In genomic region chr17:83376801-83377200, GRCm38 (mm10) we compare ENCODE assay signal across 21 mouse cellular contexts. TPM values are rescaled to one million over a fixed set of nuclear protein-coding genes. Genes with fewer than 3 reads are reported as not detected.
DNase-seq lines count a peak whose midpoint lies in the region; ATAC-seq and TF ChIP-seq lines count a peak whose summit lies in the region.
"Had no signal": no experiment of that assay in that cellular context is flagged by ENCODE, and none has a peak within 500 bp of the region (broad histone marks: within the 10 kb centered on the region; RNA-seq: fewer than 3 reads in every experiment).

No protein-coding gene starts in this region.

- no peak for TF ChIP-seq CTCF in kidney, postnatal 0 days (IDR thresholded peaks at IDR 0.05; ENCODE audit: low read depth)

- no peak; the same call in 1 of the 2 replicates for ATAC-seq in kidney, postnatal 0 days (replicated peaks; ENCODE audit: low FRiP score, low read depth)
- no peak for ATAC-seq in kidney, embryonic 15.5 days (replicated peaks; ENCODE audit: low FRiP score)
- no peak for ATAC-seq in frontal cortex, adult (ENCODE audit: low TSS enrichment)
- ATAC-seq: CD4-positive, CD25-positive, alpha-beta regulatory T cell, adult 4 months; midbrain, embryonic 13.5 days had no signal

- WGBS in kidney, postnatal 0 days = 30% methylated on average over 4 of the region's 4 CpGs
- 43% methylated on average over 4 of the region's 4 CpGs for WGBS in kidney, embryonic 15.5 days

- no peak overlapping the region for H3K27ac ChIP-seq in kidney, postnatal 0 days
- no peak overlapping the region for H3K27ac ChIP-seq in kidney, embryonic 15.5 days
- H3K27ac ChIP-seq: embryonic facial prominence, embryonic 10.5 days; heart, embryonic 13.5 days; hindbrain, embryonic 15.5 days; limb, embryonic 10.5 days; midbrain, embryonic 13.5 days had no signal

- DNase-seq in kidney, postnatal 0 days (ENCODE audit: low spot score) = peak; percentile 58
- DNase-seq in 416B (ENCODE audit: low read depth) = peak; percentile 66
- peak; percentile 52 for DNase-seq in Muller cell, postnatal 12 days (ENCODE audit: inconsistent ontology term)
- peak; percentile 23 to 49 for DNase-seq in kidney, postnatal 25 days
- DNase-seq in embryo, embryonic 9.5 days (ENCODE audit: extremely low spot score) = no peak
- DNase-seq: cerebellum, adult 18-20 months; cerebellum, postnatal 36 days; gastrocnemius, postnatal 10 days; heart, adult 11 months; heart, postnatal 36 days; lung, postnatal 10 days; thymus, postnatal 14 days had no signal

- no peak overlapping the region for H3K4me3 ChIP-seq in kidney, postnatal 0 days (replicated peaks; ENCODE audit: low read depth, low read length)
- no peak overlapping the region for H3K4me3 ChIP-seq in kidney, embryonic 15.5 days (replicated peaks)
- H3K4me3 ChIP-seq: embryonic facial prominence, embryonic 10.5 days; heart, embryonic 13.5 days; hindbrain, embryonic 15.5 days; limb, embryonic 10.5 days; midbrain, embryonic 13.5 days had no signal

- H3K9ac ChIP-seq in kidney, postnatal 0 days (ENCODE audit: low read depth, low read length) = no peak overlapping the region
- H3K9ac ChIP-seq in kidney, embryonic 15.5 days = no peak overlapping the region
- H3K9ac ChIP-seq: heart, embryonic 13.5 days; hindbrain, embryonic 15.5 days; midbrain, embryonic 13.5 days had no signal

- no peaks in the 10 kb centered on the region for H3K9me3 ChIP-seq in kidney, postnatal 0 days (replicated peaks; ENCODE audit: low read length)
- no peaks in the 10 kb centered on the region for H3K9me3 ChIP-seq in kidney, embryonic 15.5 days (replicated peaks)
- H3K9me3 ChIP-seq: embryonic facial prominence, embryonic 10.5 days; heart, embryonic 13.5 days; hindbrain, embryonic 15.5 days; limb, embryonic 10.5 days; midbrain, embryonic 13.5 days had no signal

- 0 out of 2 replicates have a peak, but pooled peaks cover 8% of the 10 kb centered on the region for H3K4me1 ChIP-seq in kidney, postnatal 0 days (replicated peaks; ENCODE audit: insufficient read depth, low read length)
- H3K4me1 ChIP-seq in kidney, embryonic 15.5 days = peaks cover 25% of the 10 kb centered on the region

- H3K36me3 ChIP-seq in kidney, postnatal 0 days (ENCODE audit: insufficient read depth, low read length) = no peaks in the 10 kb centered on the region
- no peaks in the 10 kb centered on the region for H3K36me3 ChIP-seq in kidney, embryonic 15.5 days
- H3K36me3 ChIP-seq: heart, embryonic 13.5 days; hindbrain, embryonic 15.5 days; midbrain, embryonic 13.5 days had no signal

- H3K4me2 ChIP-seq in kidney, postnatal 0 days (ENCODE audit: low read length) = no peak overlapping the region
- no peak overlapping the region for H3K4me2 ChIP-seq in kidney, embryonic 15.5 days
- H3K4me2 ChIP-seq: heart, embryonic 13.5 days; hindbrain, embryonic 15.5 days; liver, embryonic 11.5 days; midbrain, embryonic 13.5 days had no signal

- H3K27me3 ChIP-seq in kidney, postnatal 0 days (ENCODE audit: insufficient read depth, low read length) = no peaks in the 10 kb centered on the region
- H3K27me3 ChIP-seq in kidney, embryonic 15.5 days = no peaks in the 10 kb centered on the region
- H3K27me3 ChIP-seq: heart, embryonic 13.5 days; hindbrain, embryonic 15.5 days; midbrain, embryonic 13.5 days had no signal

RNA-seq across cellular contexts. Expression of gene Eml4, which starts 26.1 kb away (rescaled TPM):
- polyA plus RNA-seq in kidney, postnatal 0 days (2015; fragmentation: Nextera tagmentation; extraction: Ambion mirVana) = 18.3 and 19.0 TPM in 2 replicates
- 35.6 and 37.3 TPM in 2 replicates for polyA plus RNA-seq in kidney, embryonic 15.5 days (2015; fragmentation: Nextera tagmentation; extraction: Ambion mirVana)
